Mouse (Mus musculus) lung, embryonic 15.5 days (tissue): ENCODE measurements at regions not wholly inside any gene's neighbourhood (a gene's known extent, or its start where the extent isn't known, plus 50 kb on each side); places are given as distances from the start of the nearest gene placed in this dataset.
A peak's percentile ranks its signal among the peaks of the same experiment; 100 is the strongest.

ENCODE experiments used
- ATAC-seq: fragments of 200-750 bp; cut with Nextera tagmentation; 2 replicates; pipeline ENCODE4 v1.8.0; 2017; ENCODE audit warnings: moderate number of reproducible peaks, borderline replicate concordance; ENCODE audit not compliant: low FRiP score, low TSS enrichment; ENCODE audit errors: extremely low read depth
- H3K27ac ChIP-seq: fragments of 300-500 bp; sonication (generic); 2 replicates; pipeline ENCODE4 v1.5.1; 2015; ENCODE audit warnings: moderate library complexity, mild to moderate bottlenecking, inconsistent platforms
- H3K27me3 ChIP-seq: fragments of 300-500 bp; sonication (generic); 2 replicates; pipeline ENCODE4 v1.6.1; 2015; ENCODE audit warnings: inconsistent platforms
- H3K36me3 ChIP-seq: fragments of 300-500 bp; sonication (generic); 2 replicates; pipeline ENCODE4 v1.6.1; 2015; ENCODE audit warnings: inconsistent platforms
- H3K4me1 ChIP-seq: fragments of 300-500 bp; sonication (generic); 2 replicates; pipeline ENCODE4 v1.6.1; 2015; ENCODE audit warnings: inconsistent platforms
- H3K4me2 ChIP-seq: fragments of 300-500 bp; sonication (generic); 2 replicates; pipeline ENCODE4 v1.6.1; 2015; ENCODE audit warnings: inconsistent platforms, mild to moderate bottlenecking, moderate library complexity
- H3K4me3 ChIP-seq: fragments of 300-500 bp; sonication (generic); 2 replicates; pipeline ENCODE4 v1.5.1; 2015; ENCODE audit warnings: mild to moderate bottlenecking, inconsistent platforms
- H3K9ac ChIP-seq: fragments of 300-500 bp; sonication (generic); 2 replicates; pipeline ENCODE4 v1.6.1; 2015; ENCODE audit warnings: inconsistent platforms
- H3K9me3 ChIP-seq: fragments of 300-500 bp; sonication (generic); 2 replicates; pipeline ENCODE4 v1.6.1; 2016; ENCODE audit warnings: inconsistent platforms
- WGBS: fragments of 180-500 bp; shearing (Covaris S2); methylation state at CpG from one replicate; pipeline ENCODE4 v1.1.7; 2015; 5-methylcytosine and 5-hydroxymethylcytosine counted together

DNA sequence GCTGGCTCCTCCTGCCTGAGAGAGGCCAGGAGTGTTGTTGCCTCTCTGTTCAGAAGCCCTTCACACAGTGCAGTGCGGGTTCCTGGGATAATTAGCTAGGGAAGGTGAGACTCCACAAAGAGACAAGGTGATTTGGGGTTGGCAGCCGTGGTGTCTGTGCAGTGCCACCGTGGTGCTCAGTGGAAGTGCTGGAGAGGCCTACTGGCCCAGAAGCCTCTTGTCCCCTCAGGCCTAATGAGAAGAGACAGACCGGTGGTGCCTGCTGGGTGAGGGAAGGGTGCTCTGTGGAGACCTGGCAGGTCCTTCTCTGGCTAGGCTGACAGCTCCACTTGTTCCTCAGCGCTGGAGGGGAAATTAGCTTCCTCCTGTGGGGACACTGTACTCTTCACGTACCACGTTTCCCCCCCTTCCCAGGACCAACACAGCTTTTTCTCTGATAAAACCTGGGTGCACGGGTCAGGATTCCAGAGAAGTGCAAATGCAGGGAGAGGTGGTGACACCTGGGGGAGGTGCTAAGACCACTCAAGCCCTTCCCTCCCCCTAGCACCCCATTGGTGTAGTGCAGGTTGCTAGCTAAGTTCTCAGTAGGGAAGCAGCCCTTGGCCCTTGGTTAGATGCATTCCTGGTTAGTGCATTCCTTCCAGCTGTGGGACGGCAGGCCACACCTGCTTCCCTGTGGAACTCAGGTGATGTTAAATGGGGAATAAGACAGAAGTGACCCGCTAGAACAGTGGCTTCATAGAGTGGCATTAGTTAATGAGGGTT, 129.2 kb upstream of the Gjb5 start:
- Histone ChIP-seq H3K36me3 (no peaks in the 10 kb centered on the region), H3K4me2 (no peak overlapping the region), H3K9ac (no peak overlapping the region), H3K4me3 (no peak overlapping the region), H3K27ac (no peak overlapping the region), H3K9me3 (no peaks in the 10 kb centered on the region), H3K27me3 (no peaks in the 10 kb centered on the region), H3K4me1 (no peaks in the 10 kb centered on the region)
- no peak for ATAC-seq
- 23% methylated on average over 10 of the region's 10 CpGs for WGBS

DNA sequence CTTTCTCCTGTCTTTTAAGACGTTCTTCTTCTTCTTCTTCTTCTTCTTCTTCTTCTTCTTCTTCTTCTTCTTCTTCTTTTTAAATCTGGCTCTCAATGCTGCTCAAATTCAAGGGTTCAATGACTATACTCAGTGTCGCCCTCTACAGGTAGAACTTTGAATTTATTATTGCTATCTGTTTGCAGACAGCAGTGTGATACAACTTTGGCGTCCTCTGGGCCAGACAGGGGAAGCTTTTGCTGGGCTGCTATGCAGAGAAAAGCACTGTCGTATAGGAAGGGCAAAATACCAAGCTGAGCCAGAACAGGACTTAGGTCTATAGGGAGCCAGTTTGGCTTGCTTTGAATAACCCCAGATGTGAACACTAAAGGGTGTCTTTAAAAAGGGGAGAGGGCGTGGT, 127.3 kb upstream of the Gjb5 start:
- H3K4me2 ChIP-seq = no peak overlapping the region
- no peak for ATAC-seq
- H3K4me1 ChIP-seq = no peaks in the 10 kb centered on the region
- H3K4me3 ChIP-seq = no peak overlapping the region
- no peaks in the 10 kb centered on the region for H3K27me3 ChIP-seq
- no peak overlapping the region for H3K9ac ChIP-seq
- 80% methylated on average over 5 of the region's 5 CpGs for WGBS
- no peaks in the 10 kb centered on the region for H3K36me3 ChIP-seq
- no peak overlapping the region for H3K27ac ChIP-seq
- H3K9me3 ChIP-seq = no peaks in the 10 kb centered on the region

DNA sequence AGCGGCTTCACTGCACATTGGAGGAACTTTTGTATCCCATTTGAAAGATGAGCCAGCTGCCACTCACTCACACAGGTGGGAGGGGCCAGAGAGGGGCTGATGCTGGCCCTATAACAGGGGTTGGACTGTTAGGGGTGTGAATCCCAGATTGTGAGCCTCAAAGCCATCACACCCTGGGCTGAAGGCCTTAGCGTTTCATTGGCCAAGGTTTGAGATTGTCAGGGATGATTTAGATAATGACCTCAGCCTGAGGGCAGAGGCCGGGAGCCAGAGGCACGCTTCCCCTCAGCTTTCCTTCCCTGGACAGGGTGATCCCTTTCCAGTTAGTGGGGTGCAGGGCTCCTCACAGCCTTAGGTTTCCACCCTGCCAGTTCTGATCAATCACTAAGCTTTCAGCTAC, 124.5 kb upstream of the Gjb5 start:
- Histone ChIP-seq H3K4me1 (no peaks in the 10 kb centered on the region), H3K9ac (no peak overlapping the region), H3K4me2 (no peak overlapping the region), H3K27ac (no peak overlapping the region), H3K36me3 (no peaks in the 10 kb centered on the region), H3K4me3 (no peak overlapping the region), H3K27me3 (no peaks in the 10 kb centered on the region), H3K9me3 (no peaks in the 10 kb centered on the region)
- ATAC-seq = no peak
- 43% methylated on average over 4 of the region's 4 CpGs for WGBS

DNA sequence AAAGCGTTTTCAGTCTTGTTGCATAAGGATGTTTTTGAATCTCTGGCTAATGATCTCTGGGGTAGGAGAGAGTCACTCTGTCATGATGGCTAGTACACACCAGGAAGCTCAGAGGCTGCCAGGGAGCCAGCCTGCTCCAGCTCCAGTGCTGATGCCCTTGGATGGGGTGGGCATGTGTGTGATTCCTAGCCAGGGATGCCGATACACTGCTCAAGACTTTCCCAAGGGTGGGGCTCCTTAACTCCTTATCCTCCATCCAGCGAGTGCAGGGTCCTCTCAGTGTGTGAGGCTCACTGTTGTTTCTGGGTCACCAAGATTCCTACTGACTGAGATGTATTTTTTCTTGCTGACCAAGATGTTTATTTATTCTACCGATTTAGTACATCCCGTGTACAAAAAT, 122.4 kb upstream of the Gjb5 start:
- H3K27me3 ChIP-seq = no peaks in the 10 kb centered on the region
- 40% methylated on average over 5 of the region's 5 CpGs for WGBS
- H3K27ac ChIP-seq = no peak overlapping the region
- no peaks in the 10 kb centered on the region for H3K36me3 ChIP-seq
- ATAC-seq = no peak
- no peak overlapping the region for H3K4me2 ChIP-seq
- no peak overlapping the region for H3K4me3 ChIP-seq
- H3K4me1 ChIP-seq = no peaks in the 10 kb centered on the region
- no peak overlapping the region for H3K9ac ChIP-seq
- H3K9me3 ChIP-seq = no peaks in the 10 kb centered on the region

DNA sequence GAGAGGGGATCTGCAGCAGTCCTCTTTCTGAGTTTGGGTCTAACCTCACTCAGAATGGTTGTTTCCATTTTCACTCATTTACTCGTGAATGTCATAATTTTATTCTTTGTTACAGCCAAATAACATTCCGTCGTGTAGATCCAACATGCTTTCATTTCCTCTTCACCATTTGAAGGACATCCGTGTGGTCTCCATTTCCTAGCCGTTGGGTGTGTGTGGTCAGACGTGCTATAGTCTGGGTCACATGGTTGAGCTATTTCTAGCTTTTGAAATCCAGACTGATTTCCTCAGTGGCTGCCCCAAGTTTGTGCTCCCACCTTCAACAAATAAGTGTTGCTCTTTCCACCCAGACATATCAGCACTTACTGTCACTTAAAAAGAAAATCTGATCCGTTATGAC, 111.9 kb upstream of the Gjb5 start:
- Histone ChIP-seq H3K27me3 (no peaks in the 10 kb centered on the region), H3K9ac (no peak overlapping the region), H3K4me1 (no peaks in the 10 kb centered on the region), H3K36me3 (no peaks in the 10 kb centered on the region), H3K27ac (no peak overlapping the region), H3K4me2 (no peak overlapping the region), H3K4me3 (no peak overlapping the region), H3K9me3 (no peaks in the 10 kb centered on the region)
- ATAC-seq = no peak
- WGBS = 80% methylated on average over 7 of the region's 7 CpGs

DNA sequence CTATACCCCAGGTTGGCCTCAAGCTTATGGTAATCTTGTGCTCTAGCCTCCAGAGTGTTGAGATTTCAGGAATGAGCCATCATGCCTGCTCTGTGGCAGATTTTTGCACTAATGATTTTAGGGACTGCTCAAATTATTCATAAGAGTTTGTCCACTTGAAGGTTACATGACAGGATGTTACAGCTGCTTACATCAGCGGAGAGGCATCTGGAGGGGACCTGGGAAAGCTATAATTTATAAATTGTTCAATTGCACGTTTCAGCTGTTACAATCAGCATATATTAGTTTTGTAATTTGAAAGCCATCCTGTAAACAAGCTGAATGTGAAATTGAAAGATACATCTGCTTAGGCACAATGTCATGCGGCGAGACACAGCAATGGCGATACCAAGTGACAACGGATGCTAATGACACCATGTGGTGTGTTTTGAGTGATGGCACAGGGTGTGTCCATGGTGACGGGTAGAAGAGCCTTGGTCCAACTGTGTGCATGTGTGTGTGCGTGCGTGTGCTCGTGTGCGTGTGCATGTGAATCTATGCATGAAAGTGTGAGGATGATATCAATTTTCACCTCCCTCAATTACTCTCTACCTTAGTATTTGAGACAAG, 96.6 kb upstream of the Gjb5 start:
- Histone ChIP-seq H3K27ac (no peak overlapping the region), H3K4me1 (no peaks in the 10 kb centered on the region), H3K9ac (no peak overlapping the region), H3K36me3 (no peaks in the 10 kb centered on the region), H3K27me3 (no peaks in the 10 kb centered on the region), H3K9me3 (no peaks in the 10 kb centered on the region), H3K4me3 (no peak overlapping the region), H3K4me2 (no peak overlapping the region)
- ATAC-seq = no peak
- 71% methylated on average over 11 of the region's 11 CpGs for WGBS

DNA sequence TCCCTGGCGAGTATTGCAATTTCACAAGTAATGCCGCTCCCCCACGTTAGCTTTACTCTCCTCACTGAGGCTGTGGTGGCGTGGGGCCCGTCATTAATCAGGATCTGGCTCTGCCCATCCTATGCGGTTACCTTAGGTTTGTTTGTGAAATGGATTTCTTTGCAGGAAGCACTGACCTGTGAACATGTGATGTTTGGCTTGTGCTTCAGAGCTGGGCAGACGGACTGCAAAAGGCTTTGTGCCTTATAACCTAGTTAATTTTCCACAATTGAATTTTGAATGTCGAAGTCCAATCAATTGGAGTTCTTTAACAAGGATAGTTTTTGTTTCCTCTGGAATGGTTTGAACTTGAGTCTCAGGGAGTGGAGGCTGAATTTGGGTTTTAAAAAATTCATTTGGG, 94.1 kb upstream of the Gjb5 start:
- Histone ChIP-seq H3K4me1 (no peaks in the 10 kb centered on the region), H3K4me2 (no peak overlapping the region), H3K9ac (no peak overlapping the region), H3K9me3 (no peaks in the 10 kb centered on the region), H3K36me3 (no peaks in the 10 kb centered on the region), H3K27ac (no peak overlapping the region), H3K27me3 (no peaks in the 10 kb centered on the region), H3K4me3 (no peak overlapping the region)
- no peak for ATAC-seq
- WGBS = 54% methylated on average over 8 of the region's 8 CpGs

DNA sequence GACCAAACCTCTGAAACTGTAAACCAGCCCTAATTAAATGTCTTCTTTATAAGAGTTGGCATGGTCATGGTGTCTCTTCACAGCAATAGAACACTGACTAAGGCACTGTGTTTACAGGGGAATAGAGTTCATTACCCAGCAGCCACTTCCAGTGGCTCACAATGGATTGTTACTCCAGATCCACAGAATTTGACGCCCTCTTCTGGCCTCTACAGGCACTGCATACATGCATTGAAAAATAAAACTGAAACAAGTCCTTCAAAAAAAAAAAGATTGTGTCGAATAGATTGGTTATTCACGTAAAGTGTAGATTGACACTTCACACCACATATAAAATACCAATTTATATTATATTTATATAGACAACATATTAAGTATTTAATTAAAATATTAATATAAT, 87.3 kb upstream of the Gjb5 start:
- no peaks in the 10 kb centered on the region for H3K36me3 ChIP-seq
- H3K27ac ChIP-seq = no peak overlapping the region
- ATAC-seq = no peak
- H3K9me3 ChIP-seq = no peaks in the 10 kb centered on the region
- H3K9ac ChIP-seq = no peak overlapping the region
- no peaks in the 10 kb centered on the region for H3K27me3 ChIP-seq
- no peaks in the 10 kb centered on the region for H3K4me1 ChIP-seq
- no peak overlapping the region for H3K4me3 ChIP-seq
- WGBS = 64% methylated on average over 3 of the region's 3 CpGs
- no peak overlapping the region for H3K4me2 ChIP-seq

DNA sequence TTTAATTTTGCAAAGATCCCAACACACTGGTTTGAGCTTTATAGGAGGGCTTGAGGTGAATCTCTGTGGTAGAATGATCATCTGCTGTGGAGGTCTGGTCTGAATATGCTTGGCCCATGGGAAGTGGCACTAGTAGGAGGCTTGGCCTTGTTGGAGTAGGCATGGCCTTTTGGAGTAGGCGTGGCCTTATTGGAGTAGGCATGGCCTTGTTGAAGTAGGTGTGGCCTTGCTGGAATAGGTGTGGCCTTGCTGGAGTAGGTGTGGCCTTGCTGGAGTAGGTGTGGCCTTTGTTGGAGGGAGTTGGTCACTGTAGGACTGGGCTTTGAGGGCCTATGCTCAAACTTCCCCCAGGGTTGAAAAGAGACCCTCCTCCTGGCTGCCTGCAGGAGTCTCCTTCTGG, 86.1 kb upstream of the Gjb5 start:
- Histone ChIP-seq H3K4me3 (no peak overlapping the region), H3K9ac (no peak overlapping the region), H3K27ac (no peak overlapping the region), H3K36me3 (no peaks in the 10 kb centered on the region), H3K27me3 (no peaks in the 10 kb centered on the region), H3K4me1 (no peaks in the 10 kb centered on the region), H3K9me3 (no peaks in the 10 kb centered on the region), H3K4me2 (no peak overlapping the region)
- ATAC-seq = no peak
- 88% methylated on average over 1 of the region's 1 CpGs for WGBS

DNA sequence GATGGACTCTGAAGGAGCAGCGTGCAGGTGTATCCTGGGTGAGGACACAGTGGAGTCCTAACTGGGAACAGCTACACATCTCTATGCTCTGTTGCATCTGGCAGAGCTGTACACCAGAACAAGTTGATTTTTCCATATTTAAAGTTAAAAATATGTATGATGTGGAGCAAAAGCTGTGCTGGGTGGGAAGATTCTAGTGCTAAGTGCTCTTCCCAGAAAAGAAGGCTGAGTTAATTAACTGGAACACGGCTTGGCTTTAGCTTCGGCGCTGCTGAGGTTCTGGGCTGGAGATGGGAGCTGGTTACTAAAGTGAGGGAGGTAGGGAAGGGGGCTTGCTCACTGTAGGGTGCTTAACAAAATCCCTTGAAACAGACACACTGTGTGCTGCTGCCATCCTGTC, 84.0 kb upstream of the Gjb5 start:
- Histone ChIP-seq H3K9me3 (no peaks in the 10 kb centered on the region), H3K4me3 (no peak overlapping the region), H3K4me2 (no peak overlapping the region), H3K36me3 (no peaks in the 10 kb centered on the region), H3K9ac (no peak overlapping the region), H3K27me3 (no peaks in the 10 kb centered on the region), H3K4me1 (no peaks in the 10 kb centered on the region), H3K27ac (no peak overlapping the region)
- ATAC-seq = no peak
- WGBS = 86% methylated on average over 4 of the region's 4 CpGs

DNA sequence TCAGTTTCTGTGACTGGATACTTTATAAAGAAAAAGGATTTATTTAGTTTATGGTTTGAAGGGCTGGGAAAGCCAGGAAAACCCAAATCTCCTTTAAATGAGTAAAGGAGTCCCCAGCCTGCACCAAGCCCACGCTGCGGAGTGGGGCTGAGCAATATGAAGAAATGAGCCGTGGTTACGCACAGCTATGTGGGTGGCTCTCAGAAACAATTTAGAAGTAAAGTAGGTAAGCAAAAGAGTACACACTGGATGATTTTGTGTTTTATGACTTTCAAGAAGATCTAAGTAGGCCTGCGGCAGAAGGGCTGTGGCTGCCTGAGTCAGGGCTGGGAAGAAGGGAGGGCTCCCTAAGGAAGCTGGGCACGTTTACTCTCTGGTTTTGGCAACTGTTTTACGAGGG, 82.6 kb upstream of the Gjb5 start:
- WGBS = 63% methylated on average over 7 of the region's 7 CpGs
- no peak for ATAC-seq

DNA sequence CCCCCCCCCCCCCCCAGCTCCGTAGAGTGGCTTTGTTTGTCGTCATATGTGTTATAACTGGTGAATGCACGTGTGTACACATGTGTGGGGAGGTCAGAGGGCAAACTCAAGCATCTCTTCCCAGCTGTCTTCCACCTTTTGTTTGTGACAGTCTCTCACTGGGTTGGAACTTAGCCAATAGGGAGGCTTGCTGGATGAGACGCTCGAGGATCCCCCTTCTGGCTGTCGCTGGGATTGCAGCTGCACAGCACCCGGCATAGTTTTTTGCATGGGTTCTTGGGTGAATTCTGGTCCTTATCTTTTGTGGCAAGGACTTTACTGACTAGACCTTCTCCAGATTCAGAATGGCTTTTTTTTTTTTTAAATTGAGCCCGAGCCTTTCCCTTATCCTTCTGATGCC, 77.1 kb upstream of the Gjb5 start:
- H3K9me3 ChIP-seq = no peaks in the 10 kb centered on the region
- H3K4me1 ChIP-seq = no peaks in the 10 kb centered on the region
- no peak overlapping the region for H3K9ac ChIP-seq
- WGBS = 16% methylated on average over 7 of the region's 8 CpGs
- H3K36me3 ChIP-seq = no peaks in the 10 kb centered on the region
- H3K4me3 ChIP-seq = no peak overlapping the region
- ATAC-seq = no peak
- H3K27ac ChIP-seq = no peak overlapping the region
- H3K4me2 ChIP-seq = peak overlapping the region; percentile 29; the same call in 1 of the 2 replicates
- no peaks in the 10 kb centered on the region for H3K27me3 ChIP-seq

More for the DNA sequence above, 82.6 kb upstream of the Gjb5 start:
- Histone ChIP-seq H3K27me3 (no peaks in the 10 kb centered on the region), H3K9me3 (no peaks in the 10 kb centered on the region), H3K27ac (no peak overlapping the region), H3K4me3 (no peak overlapping the region), H3K36me3 (no peaks in the 10 kb centered on the region), H3K9ac (no peak overlapping the region), H3K4me1 (no peaks in the 10 kb centered on the region), H3K4me2 (no peak overlapping the region)
